Comparison of ENCODE assay signal across 20 mouse cellular contexts in genomic region chr3:151442026-151442425, GRCm38 (mm10). TPM values are rescaled to one million over a fixed set of nuclear protein-coding genes. Genes with fewer than 3 reads are reported as not detected.
"Had no signal": no experiment of that assay in that cellular context is flagged by ENCODE, and none has a peak within 500 bp of the region (broad histone marks: within the 10 kb centered on the region; RNA-seq: fewer than 3 reads in every experiment).

No protein-coding gene starts in this region.

- H3K9me3 ChIP-seq: midbrain, embryonic 10.5 days; midbrain, embryonic 12.5 days; neural tube, embryonic 13.5 days; neural tube, embryonic 15.5 days; stomach, embryonic 15.5 days had no signal

- ATAC-seq: midbrain, embryonic 16.5 days had no signal

- H3K36me3 ChIP-seq: midbrain, embryonic 10.5 days; midbrain, embryonic 12.5 days; neural tube, embryonic 13.5 days; neural tube, embryonic 15.5 days; stomach, embryonic 15.5 days had no signal

- H3K4me2 ChIP-seq: lung, embryonic 14.5 days; midbrain, embryonic 12.5 days; neural tube, embryonic 13.5 days; neural tube, embryonic 15.5 days; stomach, embryonic 15.5 days had no signal

- H3K4me3 ChIP-seq: midbrain, embryonic 10.5 days; midbrain, embryonic 12.5 days; myocyte; neural tube, embryonic 13.5 days; neural tube, embryonic 15.5 days; stomach, embryonic 15.5 days had no signal

- H3K27me3 ChIP-seq: midbrain, embryonic 12.5 days; neural tube, embryonic 13.5 days; neural tube, embryonic 15.5 days; stomach, embryonic 15.5 days had no signal

- H3K9ac ChIP-seq: lung, embryonic 14.5 days; midbrain, embryonic 12.5 days; neural tube, embryonic 13.5 days; neural tube, embryonic 15.5 days; stomach, embryonic 15.5 days had no signal

- H3K27ac ChIP-seq: midbrain, embryonic 10.5 days; midbrain, embryonic 12.5 days; neural tube, embryonic 13.5 days; neural tube, embryonic 15.5 days; stomach, embryonic 15.5 days; stomach, postnatal 0 days had no signal

- DNase-seq: lung, adult 18-20 months; lung, embryonic 14.5 days; lung, postnatal 10 days; lung, postnatal 4 days; midbrain, embryonic 14.5 days; retina, postnatal 1 day; right cerebral cortex, adult 18-20 months; right cerebral cortex, postnatal 25 days; right cerebral cortex, postnatal 4 days; thymus, adult 2 months; thymus, postnatal 25 days; thymus, postnatal 4 days had no signal

RNA-seq across cellular contexts. Expression of gene Adgrl4, which starts 4.3 kb away (rescaled TPM):
- polyA plus RNA-seq: myocyte had no signal
